Mouse (Mus musculus) testis, adult 2 months (tissue): ENCODE measurements at regions not wholly inside any gene's neighbourhood (a gene's known extent, or its start where the extent isn't known, plus 50 kb on each side); places are given as distances from the start of the nearest gene placed in this dataset.

Source experiments
- CTCF ChIP-seq: fragments of 200-500 bp; IDR thresholded peaks from 2 replicates; pipeline ENCODE4 v1.5.1; 2012; ENCODE audit warnings: low read depth, mild to moderate bottlenecking, inconsistent platforms, low read length, moderate library complexity; ENCODE audit not compliant: control insufficient read depth, insufficient read depth, insufficient replicate concordance
- POLR2A ChIP-seq: fragments of 200-500 bp; IDR thresholded peaks from 2 replicates; pipeline ENCODE4 v1.6.1; 2012; ENCODE audit warnings: low read depth, mild to moderate bottlenecking, inconsistent platforms, low read length, moderate library complexity; ENCODE audit not compliant: control insufficient read depth

GRCm38 (mm10) chr8:35075971-35076370 is 689.6 kb upstream of the Gm19410 start:
- TF ChIP-seq CTCF, result no peak
- no peak for TF ChIP-seq POLR2A
